Mouse (Mus musculus) activated CD4-positive, CD25-positive, alpha-beta regulatory T cell (primary cell): ENCODE data around the gene Rnaseh1. TPM values are rescaled to one million over a fixed set of nuclear protein-coding genes. Genes with fewer than 3 reads are reported as not detected.

Experiments used
- polyA plus RNA-seq, 2 experiments: library from polyadenylated mRNA; unstranded; fragments of 100-300 nt; shearing (Covaris generic); gene quantifications; one replicate each; pipeline ENCODE4 v1.2.1; 2017

Rnaseh1 gene
- polyA plus RNA-seq, result 10 to 100 TPM; 33.8 to 39.1 TPM

GRCm38 (mm10) chr12:28649141-28650110 lies at the start of gene Rnaseh1:
Gene Rnaseh1, plus strand, starts transcription at chr12:28649602.

DNA sequence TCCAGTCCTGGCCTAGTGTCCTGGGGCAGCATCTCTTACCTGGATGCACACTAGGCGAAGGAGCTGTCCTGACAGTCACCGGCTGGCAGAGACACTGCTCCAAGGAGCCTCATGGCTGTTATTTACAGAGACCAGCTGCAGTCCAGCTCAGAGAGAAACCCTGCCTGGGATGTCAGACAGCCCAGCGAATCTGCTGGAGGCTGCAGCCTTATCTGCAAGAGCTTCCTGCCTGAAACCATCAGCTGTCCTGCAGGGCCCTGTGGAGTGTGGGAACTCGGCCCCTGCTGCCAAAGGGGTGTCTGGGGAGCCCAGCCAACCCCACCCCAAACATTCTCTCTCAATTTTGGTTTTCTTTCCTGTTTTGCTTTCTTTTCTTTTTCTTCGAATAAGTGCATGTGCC lies 26.2 kb upstream of the Rnaseh1 start, which contains the start of gene Colec11:
Gene Colec11 (minus strand): TSS at position 183 of the 400 bp plus-strand sequence.

GRCm38 (mm10) chr12:28635535-28636476 lies 13.6 kb upstream of the Rnaseh1 start, which contains the start of gene Rps7:
Gene Rps7, minus strand, starts transcription at chr12:28635953.

DNA sequence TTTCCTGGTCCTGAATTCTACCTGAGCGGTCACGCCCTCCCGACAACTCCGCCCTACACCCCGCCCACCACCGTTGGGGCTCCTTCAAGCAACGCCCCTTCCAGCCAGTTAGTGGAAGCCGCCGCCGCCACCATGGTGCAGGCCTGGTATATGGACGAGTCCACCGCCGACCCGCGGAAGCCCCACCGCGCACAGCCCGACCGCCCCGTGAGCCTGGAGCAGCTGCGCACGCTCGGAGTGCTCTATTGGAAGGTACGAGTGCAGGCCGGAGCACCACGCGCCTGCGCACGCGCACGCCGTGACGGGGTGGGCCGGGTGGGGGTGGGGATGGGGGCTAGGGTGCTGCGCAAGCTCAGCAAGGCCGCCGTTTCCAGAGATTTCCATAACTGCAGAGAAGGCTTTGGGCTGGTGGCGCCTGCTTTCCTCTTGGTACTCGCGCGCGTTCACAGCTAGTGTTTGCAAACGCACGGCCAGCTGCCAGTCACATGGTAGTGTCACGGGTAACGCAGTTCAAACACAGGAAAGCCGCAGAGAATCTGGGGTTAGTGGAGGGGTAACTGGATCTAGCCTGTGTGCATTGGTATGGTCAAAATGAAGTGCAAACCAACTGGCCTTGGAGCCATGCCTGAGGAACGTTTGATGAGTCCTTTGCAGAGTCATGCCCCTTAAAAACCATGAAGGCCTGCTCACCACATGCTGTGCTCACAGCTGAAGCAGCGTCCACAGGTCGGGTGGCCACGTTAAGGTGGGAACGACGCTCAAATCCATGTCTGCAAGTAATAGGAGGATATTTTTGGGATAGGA lies 25.9 kb downstream of the Rnaseh1 start, which contains the start of gene Adi1:
Gene Adi1 (plus strand): TSS at position 111 of the 804 bp plus-strand sequence.

Other genes starting within 250 kb of the Rnaseh1 start
- gene Dcdc2c, start 97.2 kb upstream of the Rnaseh1 start, polyA plus RNA-seq, result under 1 TPM in 1 of 2 experiments, not detected in 1; 0.14 TPM
- not detected for gene Allc, start 67.1 kb upstream of the Rnaseh1 start, polyA plus RNA-seq
- 1 to 10 TPM in 1 of 2 experiments, not detected in 1; 1.1 TPM for gene Colec11, start 26.2 kb upstream of the Rnaseh1 start, polyA plus RNA-seq
- 1,000 to 10,000 TPM in 1 of 2 experiments, 100 to 1,000 TPM in 1; 732 to 1,312 TPM for gene Rps7, start 13.6 kb upstream of the Rnaseh1 start, polyA plus RNA-seq
- 10 to 100 TPM; 50.8 to 75.7 TPM for gene Adi1, start 25.6 kb downstream of the Rnaseh1 start, polyA plus RNA-seq
- 10 to 100 TPM; 47.1 to 57.7 TPM for gene Trappc12, start 100.9 kb downstream of the Rnaseh1 start, polyA plus RNA-seq
- 10 to 100 TPM; 45.7 to 58.5 TPM for gene Eipr1, start 102.2 kb downstream of the Rnaseh1 start, polyA plus RNA-seq